8 mouse cellular contexts compared by ENCODE assay signal in the genomic region with DNA sequence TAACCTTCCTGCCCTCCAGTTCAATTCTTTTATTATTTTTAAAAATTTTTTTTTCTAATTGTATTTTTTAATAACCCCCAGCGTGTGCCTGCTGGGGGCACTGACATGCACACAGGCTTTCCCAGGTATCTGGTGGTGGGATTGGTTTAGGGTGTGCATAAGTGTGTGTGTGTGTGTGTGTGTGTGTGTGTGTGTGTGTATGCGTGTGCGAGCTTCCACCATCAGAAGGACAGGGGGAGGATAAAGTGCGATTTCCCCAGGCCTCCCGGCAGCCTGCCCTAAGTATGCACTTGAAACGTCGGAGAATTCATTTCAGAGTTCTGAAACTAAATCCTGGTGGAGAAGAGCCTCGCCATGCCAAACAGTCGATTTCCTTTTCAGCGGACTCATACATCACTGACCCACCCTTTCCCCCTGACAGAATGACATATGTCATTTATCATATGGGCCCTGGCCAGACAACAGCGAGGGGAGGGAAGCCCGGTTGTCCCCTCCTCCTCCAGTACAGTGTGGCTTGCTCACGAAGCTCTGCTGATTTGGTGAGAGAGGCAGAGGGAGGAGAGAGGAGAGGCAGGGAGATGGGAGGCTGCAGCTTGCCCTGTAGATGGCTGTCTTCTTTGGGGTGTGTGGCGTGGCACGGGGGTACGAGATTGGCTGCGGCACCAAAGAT. TPM values are rescaled to one million over a fixed set of nuclear protein-coding genes. Genes with fewer than 3 reads are reported as not detected.
DNase-seq lines count a peak whose midpoint lies in the region; ATAC-seq and TF ChIP-seq lines count a peak whose summit lies in the region.

No protein-coding gene starts in this region.

- H3K27ac ChIP-seq in cerebellum, adult 2 months (ENCODE audit: insufficient read depth, low read length), result no peak overlapping the region
- 0 out of 2 replicates have a peak overlapping the region, but pooled peaks have one; percentile 74 for H3K27ac ChIP-seq in cortical plate, adult 2 months (ENCODE audit: insufficient read depth, low read length)
- peak overlapping the region; percentile 66 for H3K27ac ChIP-seq in hindbrain, embryonic 16.5 days (ENCODE audit: low read depth, low read length)

- H3K4me1 ChIP-seq in cerebellum, adult 2 months (ENCODE audit: control insufficient read depth, insufficient read depth, low read length), result peaks cover 8% of the 10 kb centered on the region; the same call in 1 of the 2 replicates
- H3K4me1 ChIP-seq in cortical plate, adult 2 months (ENCODE audit: control insufficient read depth, insufficient read depth, low read length), result peaks cover 9% of the 10 kb centered on the region
- H3K4me1 ChIP-seq in hindbrain, embryonic 16.5 days (ENCODE audit: control insufficient read depth, insufficient read depth, low read depth, low read length), result peaks cover 33% of the 10 kb centered on the region

- H3K4me3 ChIP-seq in cerebellum, adult 2 months (replicated peaks; ENCODE audit: insufficient read depth, low read depth, low read length), result peak overlapping the region; percentile 13
- H3K4me3 ChIP-seq in cortical plate, adult 2 months (ENCODE audit: insufficient read depth, low read length), result peak overlapping the region; percentile 24
- H3K4me3 ChIP-seq in hindbrain, embryonic 16.5 days (ENCODE audit: low read length), result peak overlapping the region; percentile 14

- no peak for DNase-seq in cerebellum, adult 2 months
- no peak for DNase-seq in cerebellum, adult 11-12 months
- peak; percentile 27 for DNase-seq in lung, postnatal 36 days
- DNase-seq in thymus, postnatal 10 days (ENCODE audit: low spot score in 2 of 2), result no peak
- DNase-seq in gastrocnemius, postnatal 25 days, result no peak
- DNase-seq in cerebellum, postnatal 4 days (ENCODE audit: low spot score in 2 of 2), result no peak

- H3K9ac ChIP-seq in hindbrain, embryonic 16.5 days (ENCODE audit: low read depth, low read length), result peak overlapping the region; percentile 57

- 44% methylated on average over 17 of the region's 17 CpGs for WGBS in cerebellum, adult 2 months
- 26% methylated on average over 17 of the region's 17 CpGs for WGBS in hindbrain, embryonic 16.5 days

- no peaks in the 10 kb centered on the region for H3K27me3 ChIP-seq in cerebellum, adult 2 months (ENCODE audit: control insufficient read depth, insufficient read depth, low read length)
- no peaks in the 10 kb centered on the region for H3K27me3 ChIP-seq in hindbrain, embryonic 16.5 days (replicated peaks; ENCODE audit: control insufficient read depth, insufficient read depth, low read length)

- no peaks in the 10 kb centered on the region for H3K36me3 ChIP-seq in hindbrain, embryonic 16.5 days (ENCODE audit: control insufficient read depth, insufficient read depth, low read length)

- TF ChIP-seq POLR2A in cerebellum, adult 2 months (IDR thresholded peaks at IDR 0.05; ENCODE audit: borderline replicate concordance, insufficient read depth, low read length), result no peak
- TF ChIP-seq POLR2A in cortical plate, adult 2 months (IDR thresholded peaks at IDR 0.05; ENCODE audit: extremely low read depth, insufficient read depth, low read length), result peak; percentile 68; the same call in 1 of the 2 replicates

- peak overlapping the region; percentile 49 for H3K4me2 ChIP-seq in hindbrain, embryonic 16.5 days (ENCODE audit: low read length)

- H3K9me3 ChIP-seq in hindbrain, embryonic 16.5 days (ENCODE audit: control insufficient read depth, low read length), result no peaks in the 10 kb centered on the region

- ATAC-seq in hindbrain, embryonic 16.5 days, result peak; percentile 75

- no peak for TF ChIP-seq CTCF in cerebellum, adult 2 months (IDR thresholded peaks at IDR 0.05; ENCODE audit: borderline replicate concordance, insufficient read depth, low read depth, low read length)
- no peak for TF ChIP-seq CTCF in cortical plate, adult 2 months (IDR thresholded peaks at IDR 0.05; ENCODE audit: extremely low read depth, insufficient read depth, low read length)

RNA-seq across cellular contexts. Expression of a gene that starts 9.9 kb away (rescaled TPM):
- polyA plus RNA-seq in cerebellum, adult 2 months (2012; rRNA removed), result 12.5 and 13.5 TPM in 2 replicates
- 27.0 and 35.4 TPM in 2 replicates for polyA plus RNA-seq in cortical plate, adult 2 months (2012; rRNA removed)
- polyA plus RNA-seq in hindbrain, embryonic 16.5 days (2015; fragmentation: Nextera tagmentation; extraction: Ambion mirVana), result 26.4 and 33.7 TPM in 2 replicates
- 1 to 10 TPM; 2.7 to 3.4 TPM for total RNA-seq in gastrocnemius, postnatal 25 days (2021)
